Mouse (Mus musculus) urinary bladder, postnatal 36 days (tissue): ENCODE results near the gene Mttp.

Experiments used
- DNase-seq, 2 experiments: peaks; one replicate each; pipeline ENCODE4 v3.0.0; 2022; ENCODE audit warnings: low spot score in 2 of 2, mixed read lengths in 1 of 2

Mttp gene

DNA sequence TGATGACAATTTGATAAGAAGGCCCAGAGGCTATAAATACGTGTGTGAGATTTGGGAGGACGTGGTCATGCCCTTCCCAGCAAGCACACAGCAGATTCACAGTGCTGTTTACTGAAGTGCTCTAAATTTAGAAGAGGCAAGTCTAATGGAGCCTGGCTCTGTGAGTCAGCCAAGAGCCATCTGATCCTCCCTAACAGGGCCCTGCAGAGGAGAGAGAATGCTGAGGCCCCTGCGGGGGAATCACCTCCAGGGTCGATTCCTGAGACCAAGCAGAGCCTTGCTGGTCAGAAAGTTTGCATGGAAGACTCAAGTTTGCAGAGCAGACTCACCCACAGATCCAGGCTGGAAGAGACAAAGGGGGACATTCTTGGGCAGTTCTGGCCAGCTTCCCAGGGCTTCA is 90.8 kb downstream of the Mttp start:
- DNase-seq: no peak

GRCm38 (mm10) chr3:138051431-138051830 is 93.3 kb downstream of the Mttp start:
- DNase-seq: no peak

GRCm38 (mm10) chr3:138050772-138051171 is 94.0 kb downstream of the Mttp start:
- DNase-seq: no peak

GRCm38 (mm10) chr3:138049555-138049954 is 95.2 kb downstream of the Mttp start:
- no peak for DNase-seq

- no peak for DNase-seq
These were observed 101.5 kb downstream of the Mttp start for GRCm38 (mm10) chr3:138043316-138043715.

DNA sequence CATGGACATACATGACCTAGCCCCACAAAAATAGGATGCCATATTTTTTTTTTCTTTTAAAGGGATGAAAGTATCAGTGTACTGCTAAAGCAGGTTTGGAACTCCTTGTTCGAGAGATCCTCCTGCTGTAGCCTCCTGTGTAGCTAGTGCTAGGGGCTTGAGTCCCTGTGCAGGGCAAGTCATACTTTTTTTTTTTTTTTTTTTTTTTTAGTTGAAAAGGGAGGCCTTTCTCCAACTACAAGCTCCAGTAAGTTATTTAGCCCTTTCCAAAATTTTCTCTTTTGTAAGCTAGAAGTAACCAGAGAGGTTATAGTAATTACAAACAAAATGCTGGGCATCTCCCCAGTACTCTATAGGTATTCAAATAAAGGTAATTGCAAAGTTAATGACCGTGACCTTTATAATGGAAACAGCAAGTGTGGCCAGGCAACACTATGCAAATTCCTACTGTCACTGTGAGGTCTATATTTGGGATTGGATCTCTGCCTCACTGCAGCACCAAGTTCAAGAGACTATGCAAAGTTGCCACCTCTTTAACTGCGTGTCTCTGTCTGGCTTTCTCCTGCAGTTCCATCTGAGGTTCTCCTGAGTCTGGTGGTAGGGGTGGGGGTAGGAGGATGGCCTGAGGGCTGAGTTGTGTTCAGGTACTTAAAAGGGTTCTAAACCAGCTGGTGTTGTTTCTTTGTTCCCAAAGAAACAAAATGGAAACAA is 103.0 kb downstream of the Mttp start:
- DNase-seq: no peak

- no peak for DNase-seq
These were observed 103.8 kb downstream of the Mttp start for GRCm38 (mm10) chr3:138040938-138041337.
